Mouse (Mus musculus): ENCODE measurements around the gene Hist3h2a. TPM values are rescaled to one million over a fixed set of nuclear protein-coding genes. Genes with fewer than 3 reads are reported as not detected.

Hist3h2a gene
- polyA plus RNA-seq, 1 experiment from 2014 or later, result 19.4 TPM

DNA sequence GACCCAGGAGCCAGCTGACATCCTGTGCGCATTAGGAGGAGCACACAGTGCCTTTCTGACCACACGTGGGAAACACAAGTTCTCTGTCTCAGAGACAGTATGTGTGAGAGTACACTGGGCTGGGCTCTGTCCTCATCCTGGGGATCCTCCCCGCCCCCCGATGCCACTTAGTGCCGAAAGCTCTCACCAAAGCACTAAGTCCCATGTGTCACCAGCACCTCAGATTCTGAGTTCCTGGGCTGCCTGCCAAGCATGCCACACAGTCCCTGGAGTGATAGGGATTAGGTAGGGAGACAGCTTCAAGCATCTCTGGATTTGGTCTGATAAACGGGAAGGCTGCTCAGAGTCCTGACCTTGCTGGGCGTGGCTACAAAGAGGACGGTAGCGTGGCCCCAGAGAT lies 36.3 kb downstream of the Hist3h2a start:
- Histone ChIP-seq H3K9me3 (no peaks in the 10 kb centered on the region), H3K4me1 (peaks cover 16% of the 10 kb centered on the region), H3K36me3 (replicated peaks) (peaks cover 56% of the 10 kb centered on the region), H3K27me3 (ENCODE audit: poor library complexity, severe bottlenecking) (peaks cover 41% of the 10 kb centered on the region), H3K4me3 (no peak overlapping the region), H3K27ac (no peak overlapping the region)
- DNase-seq (ENCODE audit: extremely low spot score, low spot score), result no peak
- WGBS, result 90% methylated on average over 9 of the region's 9 CpGs

DNA sequence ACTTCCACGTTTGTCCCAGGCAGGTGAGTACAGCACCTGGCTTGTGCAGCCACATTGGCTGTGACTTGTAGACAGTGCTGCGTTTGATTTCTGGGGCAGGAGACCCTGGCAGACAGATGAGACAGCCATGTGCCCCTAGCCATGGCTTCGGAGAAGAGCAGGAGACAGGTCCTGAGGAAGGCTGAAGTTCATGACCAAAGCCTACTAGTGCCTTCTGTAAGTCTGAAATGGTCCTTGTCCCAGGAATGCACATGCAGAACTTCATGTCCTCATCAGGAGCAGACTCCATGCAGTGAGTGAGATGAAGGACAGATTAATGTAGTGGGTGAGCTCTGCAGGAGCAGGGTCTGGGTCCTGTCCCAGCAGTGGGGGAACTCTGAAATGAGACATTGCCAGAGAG lies 37.4 kb downstream of the Hist3h2a start:
- 81% methylated on average over 3 of the region's 3 CpGs for WGBS
- Histone ChIP-seq H3K4me3 (no peak overlapping the region), H3K9me3 (no peaks in the 10 kb centered on the region), H3K27me3 (ENCODE audit: poor library complexity, severe bottlenecking) (peaks cover 52% of the 10 kb centered on the region), H3K27ac (no peak overlapping the region), H3K36me3 (replicated peaks) (peaks cover 45% of the 10 kb centered on the region), H3K4me1 (peaks cover 16% of the 10 kb centered on the region)
- DNase-seq (ENCODE audit: extremely low spot score, low spot score), result no peak

DNA sequence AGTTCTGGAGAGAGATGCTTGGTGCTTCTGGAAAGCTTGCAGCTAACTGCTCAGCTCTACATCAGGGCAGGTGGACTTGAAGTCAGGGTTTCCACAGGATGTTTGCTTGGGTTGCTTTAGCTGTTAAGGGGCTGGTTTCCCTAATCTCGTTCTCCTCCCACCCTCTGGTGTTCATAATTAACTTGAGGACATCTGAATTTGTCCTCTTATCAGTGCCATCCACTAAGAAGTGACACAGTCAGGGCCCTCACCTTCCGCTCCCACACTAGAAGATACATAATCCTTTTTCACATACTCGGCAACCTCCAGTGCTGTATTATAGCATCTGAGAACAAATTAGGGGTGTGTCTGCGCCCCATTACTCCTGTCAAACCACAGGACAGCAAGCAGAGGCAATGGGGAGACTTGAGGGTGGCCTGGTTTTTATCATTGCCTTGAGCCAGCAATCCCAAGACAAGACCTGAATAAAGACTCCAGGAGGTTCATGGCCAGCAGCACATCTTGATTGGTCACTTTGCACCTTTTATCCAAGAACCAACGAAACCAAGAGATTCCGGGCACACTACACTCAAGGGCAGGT lies 38.7 kb downstream of the Hist3h2a start:
- DNase-seq (ENCODE audit: extremely low spot score, low spot score), result no peak
- Histone ChIP-seq H3K36me3 (replicated peaks) (peaks cover 33% of the 10 kb centered on the region), H3K9me3 (no peaks in the 10 kb centered on the region), H3K4me3 (no peak overlapping the region), H3K27ac (no peak overlapping the region), H3K27me3 (ENCODE audit: poor library complexity, severe bottlenecking) (peaks cover 65% of the 10 kb centered on the region), H3K4me1 (peaks cover 16% of the 10 kb centered on the region)
- WGBS, result 83% methylated on average over 6 of the region's 6 CpGs

DNA sequence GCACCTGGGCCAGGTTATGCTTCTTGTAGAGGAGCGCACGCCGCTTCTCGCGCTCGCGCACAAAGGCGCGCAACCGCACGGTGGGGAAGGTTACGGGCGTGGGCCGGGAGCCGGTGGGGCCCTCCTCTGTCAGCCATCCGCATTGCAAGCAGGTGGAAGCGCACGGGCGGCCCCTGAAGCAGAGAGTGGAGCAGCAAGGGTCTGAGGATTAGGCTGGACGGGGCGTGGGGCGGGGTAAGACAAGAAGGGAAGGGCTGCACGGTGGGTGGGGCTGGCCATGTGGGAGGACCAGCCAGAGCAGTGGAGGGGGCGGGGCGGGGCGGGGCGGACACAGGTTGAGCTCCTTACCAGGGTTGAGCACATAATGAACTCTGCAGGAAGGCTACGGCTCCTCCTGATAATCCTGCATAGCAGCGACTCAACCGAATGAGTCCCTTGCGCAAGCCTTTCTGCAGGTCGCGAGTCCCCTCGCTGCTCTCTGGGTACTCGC lies 39.9 kb downstream of the Hist3h2a start:
- DNase-seq (ENCODE audit: extremely low spot score, low spot score), result peak; percentile 74
- peak overlapping the region; percentile 52 for H3K4me3 ChIP-seq
- H3K4me1 ChIP-seq, result peaks cover 20% of the 10 kb centered on the region
- peak overlapping the region; percentile 49; the same call in 1 of the 2 replicates for H3K27ac ChIP-seq
- H3K36me3 ChIP-seq (replicated peaks), result peaks cover 21% of the 10 kb centered on the region
- H3K27me3 ChIP-seq (ENCODE audit: poor library complexity, severe bottlenecking), result peaks cover 69% of the 10 kb centered on the region
- 1% methylated on average over 33 of the region's 35 CpGs for WGBS
- H3K9me3 ChIP-seq, result no peaks in the 10 kb centered on the region

DNA sequence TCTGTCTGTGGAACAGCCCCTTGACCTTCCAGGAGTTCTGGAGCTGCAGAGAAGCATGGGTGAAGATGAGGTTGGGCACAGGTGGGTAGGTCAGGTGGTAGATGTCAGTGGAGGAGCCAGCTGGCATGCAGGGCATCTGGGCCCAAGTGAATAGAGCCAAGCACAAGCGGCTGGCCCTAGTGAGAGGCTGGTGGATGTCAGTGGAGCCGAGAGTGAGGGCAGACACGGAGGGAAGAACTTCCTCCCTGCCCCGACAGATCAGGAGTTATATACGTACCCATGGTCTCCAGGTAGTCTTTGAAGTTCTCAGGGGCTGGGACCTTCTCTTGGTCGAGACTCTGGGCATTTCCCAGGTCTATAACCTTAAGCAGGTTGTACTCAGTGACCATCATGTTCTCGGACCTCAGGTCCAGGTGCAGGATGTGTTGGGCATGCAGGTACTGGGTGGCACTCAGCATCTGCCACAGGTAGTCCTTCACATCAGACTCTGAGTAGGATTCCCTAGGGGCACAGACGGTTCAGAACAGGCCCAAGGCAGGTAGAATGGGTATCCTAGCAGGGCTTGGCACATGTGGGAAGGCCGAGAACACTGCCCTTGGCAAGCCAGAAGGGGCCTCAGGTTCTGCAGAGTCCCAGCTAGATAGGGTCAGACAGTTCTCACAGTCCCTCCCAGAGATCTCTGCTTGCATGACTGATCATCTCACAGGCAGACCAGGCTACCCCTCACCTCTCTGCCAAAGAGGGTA lies 40.7 kb downstream of the Hist3h2a start:
- no peak for DNase-seq (ENCODE audit: extremely low spot score, low spot score)
- H3K27me3 ChIP-seq (ENCODE audit: poor library complexity, severe bottlenecking), result peaks cover 76% of the 10 kb centered on the region
- 85% methylated on average over 9 of the region's 9 CpGs for WGBS
- H3K4me3 ChIP-seq, result peak overlapping the region; percentile 52; the same call in 1 of the 2 replicates
- peaks cover 12% of the 10 kb centered on the region for H3K36me3 ChIP-seq (replicated peaks)
- no peaks in the 10 kb centered on the region for H3K9me3 ChIP-seq
- no peak overlapping the region for H3K27ac ChIP-seq
- peaks cover 20% of the 10 kb centered on the region for H3K4me1 ChIP-seq

DNA sequence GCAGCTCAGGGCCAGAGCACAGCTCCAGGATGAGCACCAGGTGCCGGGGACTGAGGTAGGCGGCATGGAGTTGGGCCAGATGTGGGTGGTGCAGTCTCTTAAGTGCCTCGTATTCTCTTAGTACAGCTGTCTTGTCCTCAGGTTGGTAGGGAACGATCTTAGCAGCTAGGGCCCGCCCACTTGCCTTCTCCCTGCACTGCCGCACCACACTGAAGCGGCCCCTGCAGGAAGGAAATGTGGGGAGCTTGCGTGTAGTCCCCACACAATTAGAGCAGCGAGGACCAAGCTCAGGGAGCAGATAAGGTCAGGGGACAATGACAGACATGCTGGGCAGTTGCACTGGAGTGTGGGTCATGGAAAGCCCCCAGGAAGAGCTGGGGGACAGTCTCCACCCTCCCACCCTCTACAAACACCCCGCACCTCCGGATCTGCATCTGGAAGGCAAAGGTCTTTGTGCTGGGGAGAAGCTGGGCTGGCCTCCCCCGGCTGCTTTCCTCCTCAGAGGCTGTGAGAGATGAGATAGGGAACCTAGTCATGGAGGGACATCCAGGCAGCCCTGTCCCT lies 41.4 kb downstream of the Hist3h2a start:
- Histone ChIP-seq H3K4me3 (no peak overlapping the region), H3K27me3 (ENCODE audit: poor library complexity, severe bottlenecking) (peaks cover 76% of the 10 kb centered on the region), H3K9me3 (no peaks in the 10 kb centered on the region), H3K4me1 (peaks cover 20% of the 10 kb centered on the region), H3K27ac (no peak overlapping the region), H3K36me3 (replicated peaks) (peaks cover 6% of the 10 kb centered on the region)
- no peak for DNase-seq (ENCODE audit: extremely low spot score, low spot score)
- 61% methylated on average over 12 of the region's 12 CpGs for WGBS

DNA sequence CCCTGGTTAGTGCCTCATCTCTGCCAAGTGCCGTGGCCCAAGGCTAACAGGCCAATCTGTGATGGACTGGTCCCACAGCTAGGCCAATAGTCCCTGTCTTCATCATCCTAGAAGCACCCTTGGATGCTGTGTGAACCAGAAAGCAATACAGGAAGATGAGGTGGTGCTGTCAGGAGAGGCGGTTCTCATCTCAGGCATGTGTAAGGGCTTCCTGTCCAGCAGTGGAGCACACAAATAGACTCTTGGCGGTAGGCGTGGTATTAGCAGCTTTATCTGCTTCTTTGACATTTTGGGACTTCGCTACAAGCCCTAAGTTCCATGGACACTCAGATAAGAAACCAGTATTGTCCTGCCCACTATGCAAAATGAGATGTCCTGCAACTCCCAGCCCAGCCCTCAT lies 43.1 kb downstream of the Hist3h2a start:
- no peaks in the 10 kb centered on the region for H3K36me3 ChIP-seq (replicated peaks)
- no peaks in the 10 kb centered on the region for H3K9me3 ChIP-seq
- no peak overlapping the region for H3K4me3 ChIP-seq
- peaks cover 67% of the 10 kb centered on the region for H3K27me3 ChIP-seq (ENCODE audit: poor library complexity, severe bottlenecking)
- no peak overlapping the region for H3K27ac ChIP-seq
- DNase-seq (ENCODE audit: extremely low spot score, low spot score), result no peak
- 89% methylated on average over 5 of the region's 5 CpGs for WGBS
- H3K4me1 ChIP-seq, result peaks cover 20% of the 10 kb centered on the region

DNA sequence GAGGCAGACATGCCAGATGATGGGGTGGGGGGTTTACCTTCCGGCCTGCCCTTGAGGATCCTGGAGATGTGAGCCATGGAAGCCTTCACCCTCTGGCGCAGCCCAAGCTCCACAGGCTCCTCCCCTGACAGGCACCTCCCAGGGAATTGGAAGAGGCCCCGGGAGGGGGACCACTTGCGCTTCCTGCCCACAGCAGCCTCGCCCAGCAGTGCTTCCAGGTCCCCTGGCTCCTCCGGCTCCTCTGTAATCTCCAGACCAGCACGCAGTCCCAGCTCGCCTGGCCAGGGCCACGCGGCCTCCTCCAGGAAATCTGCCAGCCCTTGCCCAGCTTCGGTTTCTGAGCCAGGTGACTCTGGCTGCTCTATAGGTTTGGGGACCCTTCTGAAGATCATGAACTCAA lies 44.7 kb downstream of the Hist3h2a start:
- DNase-seq (ENCODE audit: extremely low spot score, low spot score), result no peak
- H3K4me1 ChIP-seq, result peaks cover 14% of the 10 kb centered on the region
- H3K4me3 ChIP-seq, result no peak overlapping the region
- H3K36me3 ChIP-seq (replicated peaks), result no peaks in the 10 kb centered on the region
- H3K27me3 ChIP-seq (ENCODE audit: poor library complexity, severe bottlenecking), result peaks cover 51% of the 10 kb centered on the region
- WGBS, result 64% methylated on average over 11 of the region's 11 CpGs
- H3K27ac ChIP-seq, result no peak overlapping the region
- no peaks in the 10 kb centered on the region for H3K9me3 ChIP-seq

DNA sequence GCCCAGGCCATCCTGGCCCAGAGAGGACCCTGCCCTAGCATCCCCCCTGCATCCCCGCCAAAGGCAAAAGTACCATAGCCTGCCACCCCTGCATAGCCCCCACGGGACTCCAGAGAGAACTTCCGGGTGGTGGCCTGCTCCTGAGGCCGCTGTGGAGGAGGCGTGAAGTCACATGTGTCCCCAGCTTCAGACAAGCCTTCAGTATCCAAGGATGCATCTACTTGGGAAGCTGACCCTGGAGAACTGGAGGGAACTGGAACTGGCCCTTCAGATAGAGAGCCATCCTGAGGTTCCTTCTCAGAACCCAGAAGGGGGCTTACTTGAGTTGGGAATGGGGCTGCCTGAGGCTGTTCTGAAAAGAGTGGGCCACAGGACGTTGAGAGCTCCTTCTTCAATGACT lies 45.3 kb downstream of the Hist3h2a start:
- 85% methylated on average over 6 of the region's 6 CpGs for WGBS
- Histone ChIP-seq H3K36me3 (replicated peaks) (no peaks in the 10 kb centered on the region), H3K27ac (no peak overlapping the region), H3K4me1 (peaks cover 7% of the 10 kb centered on the region), H3K9me3 (no peaks in the 10 kb centered on the region), H3K27me3 (ENCODE audit: poor library complexity, severe bottlenecking) (peaks cover 44% of the 10 kb centered on the region), H3K4me3 (no peak overlapping the region)
- no peak for DNase-seq (ENCODE audit: extremely low spot score, low spot score)

DNA sequence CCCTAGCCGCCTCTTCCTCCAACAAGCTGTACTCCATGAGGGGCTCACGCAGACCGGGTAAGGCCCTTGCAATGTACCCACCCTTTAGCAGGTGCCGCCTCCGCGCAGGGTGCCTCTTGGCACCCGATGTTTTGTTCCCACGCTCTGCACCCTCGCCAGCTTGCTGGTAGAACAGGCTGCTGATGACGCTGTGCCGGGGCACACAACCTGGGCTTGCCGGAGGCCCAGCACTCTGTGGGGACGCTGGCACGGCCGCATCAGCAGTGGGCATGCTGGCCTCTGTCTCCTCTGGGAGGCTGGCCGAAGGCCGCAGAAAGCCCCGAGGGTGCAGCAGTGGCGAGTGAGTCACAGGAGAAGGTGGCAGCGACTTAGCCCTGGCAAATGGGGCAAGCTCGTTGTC lies 46.1 kb downstream of the Hist3h2a start:
- Histone ChIP-seq H3K9me3 (no peaks in the 10 kb centered on the region), H3K4me3 (no peak overlapping the region), H3K27ac (no peak overlapping the region), H3K4me1 (peaks cover 4% of the 10 kb centered on the region; the same call in 1 of the 2 replicates), H3K36me3 (replicated peaks) (no peaks in the 10 kb centered on the region), H3K27me3 (ENCODE audit: poor library complexity, severe bottlenecking) (peaks cover 36% of the 10 kb centered on the region)
- 92% methylated on average over 21 of the region's 21 CpGs for WGBS
- no peak for DNase-seq (ENCODE audit: extremely low spot score, low spot score)

DNA sequence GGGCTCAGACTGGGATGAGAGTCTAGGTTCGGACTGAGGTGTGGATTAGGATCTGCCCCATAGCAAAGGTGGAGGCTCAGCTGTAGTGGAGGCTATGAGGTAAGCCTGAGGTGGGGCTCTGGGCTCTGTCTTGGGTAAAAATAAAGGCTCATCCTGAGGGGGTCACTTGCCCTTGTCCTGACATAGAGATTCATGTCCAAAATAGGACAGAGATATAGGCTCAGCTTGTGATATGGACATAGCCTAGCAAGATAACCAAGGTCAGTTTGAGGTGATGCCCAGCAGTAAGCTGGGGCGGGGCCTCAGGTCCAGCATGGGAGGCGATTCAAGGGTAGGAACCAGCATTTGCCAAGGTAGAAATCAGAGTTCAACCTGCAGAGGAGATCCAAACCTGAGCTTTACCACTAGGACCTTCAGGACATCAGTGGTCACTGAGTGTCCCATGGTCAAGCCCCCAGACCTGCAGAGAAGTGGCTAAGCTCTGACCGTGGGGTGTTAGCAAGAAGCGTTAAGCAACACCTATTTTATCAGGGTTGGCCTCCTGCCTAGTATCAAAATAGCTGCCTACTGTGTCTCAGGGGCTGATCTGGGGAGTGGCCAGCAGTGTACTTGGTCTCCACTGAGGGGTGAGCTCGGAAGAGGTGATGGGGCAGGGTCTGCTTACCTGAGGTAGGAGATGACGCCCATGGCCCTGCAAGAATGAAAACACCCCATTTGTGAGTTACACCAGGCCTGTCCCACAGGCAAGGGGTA lies 48.0 kb downstream of the Hist3h2a start:
- WGBS, result 88% methylated on average over 7 of the region's 7 CpGs
- H3K27ac ChIP-seq, result no peak overlapping the region
- peaks cover 4% of the 10 kb centered on the region; the same call in 1 of the 2 replicates for H3K4me1 ChIP-seq
- no peaks in the 10 kb centered on the region for H3K9me3 ChIP-seq
- no peaks in the 10 kb centered on the region for H3K36me3 ChIP-seq (replicated peaks)
- DNase-seq (ENCODE audit: extremely low spot score, low spot score), result no peak
- H3K4me3 ChIP-seq, result no peak overlapping the region
- peaks cover 17% of the 10 kb centered on the region for H3K27me3 ChIP-seq (ENCODE audit: poor library complexity, severe bottlenecking)
